Mouse (Mus musculus) megakaryocyte-erythroid progenitor cell, adult 5-6 weeks (primary cell): ENCODE results near the gene Cnih2. TPM values are rescaled to one million over a fixed set of nuclear protein-coding genes. Genes with fewer than 3 reads are reported as not detected.

Source experiments
- ATAC-seq: replicated peaks from 2 replicates; pipeline ENCODE4 v1.8.0; 2016; ENCODE audit warnings: mild to moderate bottlenecking, inconsistent platforms; ENCODE audit not compliant: severe bottlenecking, poor library complexity, low FRiP score, low TSS enrichment
- total RNA-seq, 2 experiments: library from RNA; stranded (forward) in 1 of 2; stranded (reverse) in 1 of 2; fragments of 200-1000, 215-1000 nt in 1 of 2; fragments of >200 nt in 1 of 2; fragmentation: Nextera tagmentation in 1 of 2; gene quantifications; 2 replicates each; pipeline ENCODE4 v1.2.3; 2014 to 2017

Gene Cnih2
- total RNA-seq, 2 experiments from 2014 or later, result 0.66 TPM; not detected in 1

DNA sequence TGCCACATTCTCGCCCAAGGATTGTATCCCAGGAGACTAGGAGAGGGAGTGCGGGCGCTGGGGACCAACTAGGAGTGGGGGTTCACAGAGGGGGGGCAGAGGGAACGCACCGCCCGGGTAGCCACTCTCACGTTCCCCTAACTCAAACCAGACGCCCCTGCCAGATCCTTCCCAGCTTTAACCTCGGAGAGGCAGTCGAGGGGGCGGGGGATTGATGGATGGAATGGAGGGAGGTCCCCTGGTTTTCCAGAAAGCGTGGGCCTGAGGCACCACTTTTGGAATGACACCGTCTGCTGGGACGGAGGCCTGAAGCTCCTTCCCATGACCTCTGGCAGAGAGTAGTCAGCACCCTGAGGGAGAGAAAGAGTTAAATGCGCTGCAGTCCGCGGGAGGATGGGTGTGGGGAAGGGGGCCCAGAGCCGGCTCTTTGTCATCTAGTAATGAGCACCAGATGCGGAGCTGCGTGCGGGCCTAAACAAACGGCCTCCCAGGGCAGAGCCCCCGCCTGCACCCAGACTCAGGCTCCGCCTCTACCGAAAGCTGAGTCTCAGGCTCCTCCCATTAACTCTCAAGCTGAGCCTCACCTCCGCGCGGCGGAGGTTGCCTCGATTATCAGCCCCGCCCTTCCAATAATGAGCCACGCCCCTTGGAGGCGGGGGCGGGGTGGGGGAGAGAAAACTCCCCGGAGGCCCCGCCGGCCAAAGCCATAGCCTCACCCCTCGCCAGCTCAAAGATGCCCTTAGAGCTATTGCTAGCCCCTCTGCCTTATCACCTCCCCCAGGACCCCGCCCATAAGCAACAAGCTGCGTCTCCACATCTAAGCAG is 26.6 kb downstream of the Cnih2 start:
- peak; percentile 72 for ATAC-seq

DNA sequence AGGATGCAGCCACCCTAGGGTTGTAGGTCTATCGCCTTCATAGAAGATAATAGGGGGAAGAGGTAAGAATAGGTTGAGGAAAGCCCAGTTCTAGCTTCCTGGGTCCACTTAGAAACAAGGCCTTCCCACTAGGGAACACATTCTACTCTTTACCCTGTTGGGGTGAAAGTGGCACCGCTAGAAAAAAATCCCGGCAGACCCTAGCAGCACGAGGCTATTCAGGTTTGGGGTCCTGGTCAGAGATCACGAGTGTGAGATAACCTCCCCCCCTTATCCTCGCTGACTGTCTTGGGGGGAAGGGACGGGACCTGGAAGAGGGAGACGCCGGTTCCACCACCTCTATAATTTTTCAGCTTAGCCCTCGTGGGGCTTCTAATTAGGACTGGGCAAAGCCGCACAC is 27.2 kb downstream of the Cnih2 start:
- no peak for ATAC-seq

DNA sequence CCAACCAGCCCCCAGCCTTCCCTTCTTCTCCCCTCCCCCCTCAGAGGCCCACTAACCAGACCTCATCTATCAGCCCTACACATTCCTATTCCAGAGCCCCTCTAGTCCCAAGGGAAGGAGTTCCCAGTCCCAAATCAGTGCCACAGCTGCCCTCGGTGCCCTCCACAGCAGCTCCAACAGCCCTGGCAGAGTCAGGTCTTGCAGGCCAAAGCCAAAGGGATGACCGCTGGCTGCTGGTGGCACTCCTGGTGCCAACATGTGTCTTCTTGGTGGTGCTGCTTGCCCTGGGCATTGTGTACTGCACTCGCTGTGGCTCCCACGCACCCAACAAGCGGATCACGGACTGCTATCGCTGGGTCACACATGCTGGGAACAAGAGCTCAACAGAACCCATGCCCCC is 28.3 kb downstream of the Cnih2 start:
- ATAC-seq, result no peak

DNA sequence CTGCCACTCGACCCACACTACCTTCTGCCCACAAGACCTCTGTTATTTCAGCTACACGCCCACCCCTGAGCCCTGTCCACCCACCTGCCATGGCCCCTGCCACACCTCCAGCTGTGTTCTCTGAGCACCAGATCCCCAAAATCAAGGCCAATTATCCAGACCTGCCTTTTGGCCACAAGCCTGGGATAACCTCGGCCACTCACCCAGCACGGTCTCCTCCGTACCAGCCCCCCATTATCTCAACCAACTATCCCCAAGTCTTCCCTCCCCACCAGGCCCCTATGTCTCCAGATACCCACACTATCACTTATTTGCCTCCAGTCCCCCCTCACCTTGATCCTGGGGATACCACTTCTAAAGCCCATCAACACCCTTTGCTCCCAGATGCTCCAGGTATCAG is 28.8 kb downstream of the Cnih2 start:
- ATAC-seq, result no peak

DNA sequence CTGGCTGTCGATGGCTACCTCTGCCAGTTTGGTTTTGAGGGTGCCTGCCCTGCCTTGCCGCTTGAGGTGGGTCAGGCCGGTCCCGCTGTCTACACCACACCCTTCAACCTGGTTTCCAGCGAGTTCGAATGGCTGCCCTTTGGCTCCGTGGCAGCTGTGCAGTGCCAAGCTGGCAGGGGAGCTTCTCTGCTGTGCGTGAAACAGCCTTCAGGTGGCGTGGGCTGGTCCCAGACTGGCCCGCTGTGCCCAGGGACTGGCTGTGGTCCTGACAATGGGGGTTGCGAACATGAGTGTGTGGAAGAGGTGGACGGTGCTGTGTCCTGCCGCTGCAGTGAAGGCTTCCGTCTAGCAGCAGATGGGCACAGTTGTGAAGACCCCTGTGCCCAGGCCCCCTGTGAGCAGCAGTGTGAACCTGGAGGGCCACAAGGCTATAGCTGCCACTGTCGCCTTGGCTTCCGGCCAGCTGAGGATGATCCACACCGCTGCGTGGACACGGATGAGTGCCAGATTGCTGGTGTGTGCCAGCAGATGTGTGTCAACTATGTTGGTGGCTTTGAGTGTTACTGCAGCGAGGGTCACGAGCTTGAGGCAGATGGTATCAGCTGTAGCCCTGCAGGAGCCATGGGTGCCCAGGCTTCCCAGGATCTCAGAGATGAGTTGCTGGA is 29.6 kb downstream of the Cnih2 start:
- no peak for ATAC-seq

DNA sequence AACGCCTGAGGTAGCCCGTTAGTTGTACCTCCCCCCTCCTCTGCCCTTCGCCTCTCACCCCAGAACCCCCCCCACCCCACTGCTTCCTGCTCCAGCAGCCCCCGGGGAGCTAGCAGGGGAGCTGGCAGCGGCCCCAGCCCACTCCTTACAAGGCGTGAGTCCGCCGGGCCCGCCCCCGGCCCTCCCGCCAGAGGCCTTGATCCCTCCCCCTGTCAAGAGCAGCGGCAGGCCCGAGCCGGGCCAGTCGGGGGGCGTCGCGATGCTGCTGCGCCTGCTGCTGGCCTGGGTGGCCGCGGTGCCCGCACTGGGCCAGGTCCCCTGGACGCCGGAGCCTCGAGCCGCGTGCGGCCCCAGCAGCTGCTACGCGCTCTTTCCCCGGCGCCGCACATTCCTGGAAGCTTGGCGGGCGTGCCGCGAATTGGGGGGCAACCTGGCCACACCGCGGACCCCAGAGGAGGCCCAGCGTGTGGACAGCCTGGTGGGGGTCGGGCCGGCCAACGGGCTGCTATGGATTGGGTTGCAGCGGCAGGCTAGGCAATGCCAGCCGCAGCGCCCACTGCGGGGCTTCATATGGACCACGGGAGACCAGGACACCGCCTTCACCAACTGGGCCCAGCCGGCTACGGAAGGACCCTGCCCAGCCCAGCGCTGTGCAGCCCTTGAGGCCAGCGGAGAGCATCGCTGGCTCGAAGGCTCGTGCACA is 30.3 kb downstream of the Cnih2 start, which contains the start of gene Cd248:
Gene Cd248, plus strand, starts transcription at position 212 of the 703 bp plus-strand sequence.
- ATAC-seq, result no peak

DNA sequence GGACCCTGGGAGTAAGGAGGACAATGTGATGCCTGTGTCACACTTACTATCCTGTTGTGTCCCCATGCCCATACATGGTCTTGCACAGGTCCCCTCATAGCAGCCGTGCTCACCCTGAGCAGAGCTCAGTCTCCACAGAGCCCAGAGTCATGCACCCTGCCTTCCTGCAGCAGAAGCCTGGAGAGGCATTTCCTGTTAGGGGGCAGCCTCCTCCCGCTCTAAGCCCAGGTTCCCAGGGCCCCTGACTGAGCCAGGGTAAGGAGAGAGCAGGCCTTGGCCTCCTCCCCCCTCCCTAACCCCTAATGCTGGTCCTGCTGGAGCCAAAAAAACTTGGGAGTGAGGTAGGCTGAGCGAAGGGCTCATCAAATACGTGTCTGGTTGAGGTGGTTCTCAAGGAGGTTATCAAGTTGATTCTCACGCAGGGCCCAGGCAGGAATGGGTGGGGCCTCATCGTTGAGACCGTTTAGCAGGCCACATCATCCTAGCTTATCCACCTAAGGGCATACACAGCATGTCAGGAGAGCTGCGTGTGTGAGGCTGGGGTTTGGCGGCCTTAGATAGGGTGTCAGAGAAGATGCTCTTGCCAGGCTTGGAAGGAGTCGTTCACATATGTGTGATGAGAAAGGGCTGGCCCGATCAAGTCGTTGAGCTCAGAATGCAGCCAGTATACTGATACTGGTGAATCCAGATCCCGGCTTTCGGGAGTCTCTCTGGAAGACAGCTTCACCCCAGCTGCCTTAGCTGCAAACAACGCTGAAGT is 31.1 kb downstream of the Cnih2 start:
- peak; percentile 89 for ATAC-seq

DNA sequence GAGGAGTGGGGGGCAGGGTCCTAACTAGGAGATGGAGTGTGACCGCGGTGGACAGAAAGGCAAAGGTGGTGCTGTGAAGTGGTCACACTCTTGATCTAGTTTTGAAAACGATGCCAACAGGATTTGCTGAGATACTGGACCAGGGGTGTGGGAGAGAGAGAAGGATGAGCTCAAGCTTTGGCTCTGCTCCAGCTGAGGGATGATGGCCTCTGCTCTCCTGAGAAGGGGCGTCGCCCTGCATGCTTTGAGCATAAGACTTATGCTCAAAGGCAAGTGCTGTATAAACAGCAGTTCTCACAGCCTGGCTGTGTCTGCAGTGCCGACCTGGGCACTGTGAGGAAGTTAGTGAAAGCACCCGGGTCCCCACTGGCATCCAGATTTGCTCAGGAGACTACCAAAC is 33.2 kb downstream of the Cnih2 start:
- no peak for ATAC-seq

DNA sequence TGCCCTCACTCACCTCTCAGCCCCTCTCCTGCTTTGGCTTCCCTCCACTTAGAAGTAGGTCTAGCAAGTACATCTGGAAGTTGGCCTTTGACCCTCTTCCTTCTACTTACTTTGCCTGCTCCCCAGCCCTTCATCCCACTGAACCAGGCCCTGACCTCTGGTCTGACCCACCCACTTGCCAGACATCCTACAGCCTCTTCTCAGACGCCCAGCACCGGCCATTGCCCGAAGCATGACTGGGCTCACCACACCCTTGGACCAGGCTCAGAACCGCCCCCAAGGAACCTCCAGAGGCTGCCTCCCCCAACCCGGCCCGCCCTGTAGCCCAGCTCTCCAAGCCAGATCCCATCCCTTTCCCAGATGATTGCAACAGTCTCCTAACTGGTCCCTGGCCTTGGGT is 35.9 kb downstream of the Cnih2 start:
- no peak for ATAC-seq

DNA sequence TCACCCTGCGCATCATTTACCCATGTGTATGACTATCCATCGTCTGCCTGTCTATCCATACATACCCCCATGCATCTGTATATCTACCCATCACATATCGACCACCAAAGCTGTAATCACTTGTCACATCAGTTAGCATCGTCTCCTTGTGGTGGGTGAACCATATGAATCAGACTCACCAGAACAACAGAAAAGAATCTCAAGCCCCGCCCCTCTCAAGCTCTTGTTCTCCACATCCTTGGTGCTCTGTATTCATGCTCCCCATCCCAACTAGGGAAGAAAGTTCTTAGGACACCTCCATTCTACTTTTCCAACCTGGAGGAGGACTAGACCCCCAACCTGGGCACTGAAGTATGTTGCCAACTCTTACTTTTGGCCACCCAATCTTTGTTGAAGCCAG is 36.3 kb downstream of the Cnih2 start:
- no peak for ATAC-seq

DNA sequence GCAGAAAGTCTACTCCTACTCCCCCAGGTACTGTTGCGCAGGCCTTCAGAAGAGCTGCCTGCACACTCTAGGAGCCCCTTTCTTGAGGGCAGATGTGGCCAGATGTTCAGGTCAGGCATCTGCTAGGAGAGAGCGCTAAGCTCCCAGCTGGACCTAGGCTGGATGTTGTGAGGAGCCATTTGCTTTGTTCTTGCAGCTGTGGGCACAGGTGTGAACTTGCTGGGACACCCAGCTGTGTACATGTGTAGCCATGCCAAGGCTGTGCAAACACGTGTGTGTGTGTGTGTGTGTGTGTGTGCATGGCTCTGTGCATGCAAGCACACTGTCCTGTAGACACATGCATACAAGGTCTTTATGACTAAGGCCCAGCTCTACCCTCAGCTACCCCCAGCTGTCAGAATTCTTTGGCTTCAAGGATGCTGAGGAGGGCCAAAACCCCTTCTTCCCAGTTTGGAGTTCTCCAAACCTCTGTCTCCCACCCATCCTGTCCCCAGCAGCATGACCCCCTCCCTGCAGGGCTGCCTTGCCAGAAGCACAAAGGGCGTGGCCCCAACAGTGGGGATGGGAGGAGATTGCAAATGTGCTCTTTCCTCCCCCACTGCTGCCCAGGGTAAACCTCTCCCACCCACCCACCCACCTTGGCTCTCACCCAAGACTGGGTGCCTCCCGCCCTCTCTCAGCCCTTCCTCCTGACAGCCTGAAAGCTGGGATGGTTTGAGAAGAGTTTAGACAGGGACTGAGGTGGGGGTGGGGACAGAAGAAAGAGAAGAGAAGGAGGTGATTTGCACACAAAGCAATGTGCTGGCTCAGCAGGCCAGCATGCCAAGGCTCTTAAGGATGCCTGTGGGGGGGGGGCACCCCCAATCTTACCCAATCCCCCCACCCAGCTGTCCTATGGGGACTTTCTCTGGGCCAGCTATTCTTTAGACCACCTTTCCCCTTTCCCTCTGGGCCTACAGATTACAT is 37.7 kb downstream of the Cnih2 start:
- ATAC-seq, result no peak

DNA sequence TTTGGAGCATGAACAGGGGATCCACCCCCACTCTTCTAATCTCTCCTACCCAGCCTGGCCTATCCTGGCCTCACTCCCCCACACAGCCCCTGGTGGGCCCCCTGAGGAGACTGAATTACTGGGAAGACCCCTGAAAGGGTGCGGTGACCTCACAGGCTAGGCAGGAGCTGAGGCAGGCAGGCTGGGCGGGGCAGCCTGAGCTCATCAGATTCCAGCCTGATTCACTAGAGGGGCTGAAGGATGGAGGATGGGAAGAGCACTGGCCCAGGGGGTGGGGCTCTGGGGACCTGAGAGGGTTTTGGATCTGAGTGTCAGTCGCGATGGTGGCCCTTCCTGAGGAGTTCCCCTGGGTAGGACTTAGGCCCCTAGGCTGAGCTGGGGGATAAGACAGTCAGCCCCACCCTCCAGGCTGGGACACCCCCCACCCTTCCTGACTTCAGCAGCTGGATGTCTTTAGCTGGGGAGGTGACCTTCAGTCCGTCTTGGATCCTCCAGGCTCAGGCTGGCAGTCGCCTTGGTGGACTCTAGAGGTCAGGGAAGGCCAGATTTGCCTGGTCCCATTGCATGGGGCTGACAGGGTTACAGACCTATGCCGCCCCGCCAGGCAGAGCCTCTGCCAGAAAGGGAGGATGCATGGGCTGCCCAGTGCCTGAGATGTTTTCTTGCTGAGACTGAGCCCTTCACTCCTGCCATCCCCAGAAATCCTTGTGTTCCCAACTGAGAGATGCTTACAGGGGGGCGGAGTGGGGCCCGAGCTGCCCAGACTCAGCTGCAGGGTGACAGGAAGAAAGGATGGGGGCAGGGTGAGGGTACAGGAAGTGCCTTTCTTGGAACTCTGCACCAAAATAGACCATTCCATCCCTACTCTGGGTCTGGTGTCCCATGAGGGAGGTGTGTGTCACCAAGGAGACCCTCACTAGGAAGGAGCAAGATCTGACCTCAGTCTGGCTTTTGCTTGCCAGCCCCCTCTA is 39.2 kb downstream of the Cnih2 start:
- no peak for ATAC-seq

DNA sequence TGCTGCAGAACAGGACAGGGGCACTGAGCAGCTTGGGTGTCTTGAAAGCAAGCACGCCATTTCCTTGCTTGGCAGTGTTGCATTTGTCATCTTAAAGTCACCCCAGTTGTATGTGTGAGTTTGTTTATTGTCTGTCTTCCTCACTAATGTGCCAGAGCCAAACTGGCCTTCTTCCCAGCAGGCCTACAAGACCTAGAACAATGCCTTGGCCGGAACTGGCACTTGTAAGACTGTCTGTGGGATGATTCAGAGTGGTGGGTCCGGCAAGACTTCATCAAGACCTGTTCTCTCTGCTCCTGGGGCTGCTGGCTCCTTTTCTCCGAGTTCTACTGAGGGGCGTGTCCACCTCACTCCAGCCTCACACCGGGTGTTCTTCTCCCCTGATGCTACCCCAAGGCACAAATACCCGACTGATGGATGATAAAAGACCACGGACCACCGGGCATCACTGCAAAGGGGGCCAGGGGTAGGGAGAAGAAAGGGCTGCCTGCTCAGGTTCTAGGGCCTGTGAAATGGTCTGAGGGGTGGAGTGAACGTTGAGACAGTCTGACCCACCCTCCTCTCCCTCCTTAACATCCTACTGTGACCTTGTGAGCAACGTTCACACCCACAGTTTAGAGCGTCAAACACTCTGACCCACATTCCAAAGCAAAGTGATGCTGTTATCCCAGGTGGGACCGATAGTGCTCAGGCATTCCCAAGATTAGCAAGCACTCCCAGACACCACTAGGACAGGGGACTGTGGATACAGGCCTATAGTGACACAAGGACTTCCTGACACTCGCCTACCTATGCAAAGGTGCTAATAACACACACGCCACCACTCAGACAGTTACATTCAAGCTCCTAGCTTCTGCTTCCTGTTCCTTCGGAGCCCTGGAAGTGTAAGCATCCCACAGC is 40.2 kb downstream of the Cnih2 start:
- no peak for ATAC-seq

DNA sequence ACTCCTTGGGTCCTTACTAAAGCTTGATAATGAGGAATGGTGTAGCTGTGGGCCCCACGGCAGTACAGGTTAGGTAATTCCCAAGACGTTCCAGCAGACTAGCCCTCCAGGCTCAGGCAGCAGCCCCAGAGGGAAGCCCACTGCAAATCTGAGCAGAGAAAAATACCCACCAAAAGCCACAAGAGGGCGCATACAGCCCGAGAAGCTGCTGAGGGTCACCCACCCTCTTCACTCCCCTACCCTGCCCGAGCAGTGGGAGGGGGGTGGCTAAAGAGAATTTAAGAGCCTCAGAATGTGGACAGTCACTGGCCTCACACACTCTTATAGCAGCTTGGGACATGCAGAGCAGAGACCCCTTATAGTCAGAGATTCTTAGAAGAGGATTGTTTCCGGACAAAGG is 42.1 kb downstream of the Cnih2 start:
- no peak for ATAC-seq

DNA sequence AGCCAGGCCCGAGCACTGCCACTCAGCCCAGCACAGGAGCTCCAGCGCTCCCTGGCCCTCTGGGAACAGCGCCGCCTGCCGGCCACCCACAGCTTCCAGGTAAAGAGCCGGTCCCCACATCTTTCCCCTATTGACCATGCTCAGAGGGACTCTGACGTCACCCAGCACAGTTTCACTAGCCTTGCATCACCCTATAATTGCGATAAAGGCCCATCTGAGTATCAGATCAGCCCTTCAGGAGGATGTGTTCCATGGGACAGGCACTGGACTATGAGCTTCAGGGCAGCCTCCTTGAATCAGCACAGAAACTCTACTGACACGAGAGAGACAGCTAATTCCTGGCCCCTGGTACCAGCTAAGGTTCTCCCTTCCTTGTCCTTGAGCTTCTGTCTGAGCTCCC is 44.4 kb downstream of the Cnih2 start:
- peak; percentile 59 for ATAC-seq

DNA sequence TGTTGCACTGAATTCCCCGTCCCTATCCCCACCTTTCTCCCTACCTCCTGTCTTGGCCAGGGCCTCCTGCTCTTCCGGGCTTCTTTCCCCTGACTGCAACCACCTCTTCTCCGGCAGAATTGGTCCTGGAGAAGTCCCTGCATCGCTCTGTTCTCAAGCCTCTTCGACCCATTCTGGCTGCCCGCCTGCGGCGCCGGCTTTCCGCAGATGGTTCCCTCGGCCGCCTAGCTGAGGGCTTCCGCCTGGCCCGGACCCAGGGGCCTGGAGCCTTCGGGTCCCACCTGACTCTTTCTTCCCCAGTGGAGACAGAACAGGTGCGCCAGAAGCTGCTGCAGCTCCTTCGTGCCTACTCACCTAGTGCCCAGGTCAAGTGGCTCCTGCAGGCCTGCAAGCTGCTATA is 45.5 kb downstream of the Cnih2 start:
- ATAC-seq, result no peak
